Comparison of ENCODE assay signal across 17 mouse cellular contexts in the genomic region with DNA sequence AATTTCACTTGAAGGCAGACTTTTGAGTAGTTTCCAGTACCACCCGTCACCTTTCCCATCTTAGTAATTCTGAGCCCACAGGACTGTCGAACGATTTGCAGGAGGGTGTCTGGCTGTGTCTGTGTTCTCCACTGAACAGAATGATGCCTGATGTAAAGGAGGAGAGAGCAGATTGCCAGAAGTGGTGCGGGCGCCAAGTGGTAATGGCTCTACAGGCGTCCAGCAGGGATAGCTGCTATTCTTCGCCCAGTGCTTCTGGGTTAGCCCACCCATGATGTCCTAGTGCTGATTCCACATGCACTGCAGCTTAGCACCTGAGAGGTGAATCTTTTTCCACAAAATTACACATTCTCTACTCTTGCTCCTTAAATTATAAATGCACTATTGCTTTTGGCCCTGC. TPM values are rescaled to one million over a fixed set of nuclear protein-coding genes. Genes with fewer than 3 reads are reported as not detected.
DNase-seq lines count a peak whose midpoint lies in the region; ATAC-seq lines count a peak whose summit lies in the region.
"Had no signal": no experiment of that assay in that cellular context is flagged by ENCODE, and none has a peak within 500 bp of the region (broad histone marks: within the 10 kb centered on the region; RNA-seq: fewer than 3 reads in every experiment).

No protein-coding gene starts in this region.

- intact Hi-C loops in left cerebral cortex, postnatal 4 days (cut with DNase I): no loop called here
- intact Hi-C loops in left cerebral cortex, postnatal 10 days (cut with DNase I): no loop called here

- H3K4me2 ChIP-seq in forebrain, embryonic 12.5 days: no peak overlapping the region
- no peak overlapping the region for H3K4me2 ChIP-seq in kidney, embryonic 14.5 days (replicated peaks; ENCODE audit: low read depth, low read length)
- H3K4me2 ChIP-seq: liver, embryonic 12.5 days; lung, embryonic 15.5 days had no signal

- 77% methylated on average over 7 of the region's 7 CpGs for WGBS in forebrain, embryonic 12.5 days
- 94% methylated on average over 7 of the region's 7 CpGs for WGBS in forebrain, embryonic 10.5 days
- 92% methylated on average over 7 of the region's 7 CpGs for WGBS in kidney, embryonic 14.5 days

- peak; percentile 52 for ATAC-seq in forebrain, embryonic 12.5 days (ENCODE audit: low FRiP score)
- no peak for ATAC-seq in kidney, embryonic 14.5 days (ENCODE audit: low FRiP score, low TSS enrichment)
- ATAC-seq in CD4-positive, CD25-positive, alpha-beta regulatory T cell, adult 4 months: no peak
- ATAC-seq: intestine, postnatal 0 days; liver, embryonic 12.5 days had no signal

- H3K9ac ChIP-seq in forebrain, embryonic 12.5 days: no peak overlapping the region
- no peak overlapping the region for H3K9ac ChIP-seq in kidney, embryonic 14.5 days (ENCODE audit: low read depth, low read length)
- H3K9ac ChIP-seq: liver, embryonic 12.5 days; lung, embryonic 15.5 days had no signal

- H3K27ac ChIP-seq in forebrain, embryonic 12.5 days: no peak overlapping the region
- H3K27ac ChIP-seq in forebrain, embryonic 10.5 days: no peak overlapping the region
- no peak overlapping the region for H3K27ac ChIP-seq in kidney, embryonic 14.5 days (ENCODE audit: low read depth, low read length)
- H3K27ac ChIP-seq: embryonic facial prominence, embryonic 10.5 days; liver, embryonic 12.5 days; lung, embryonic 15.5 days had no signal

- no peak overlapping the region for H3K4me3 ChIP-seq in forebrain, embryonic 12.5 days (replicated peaks)
- H3K4me3 ChIP-seq in forebrain, embryonic 10.5 days: no peak overlapping the region
- no peak overlapping the region for H3K4me3 ChIP-seq in kidney, embryonic 14.5 days (ENCODE audit: low read length)
- H3K4me3 ChIP-seq: embryonic facial prominence, embryonic 10.5 days; erythroblast, embryonic 14.5 days; liver, embryonic 12.5 days; lung, embryonic 15.5 days had no signal

- no peak for DNase-seq in forebrain, embryonic 10.5 days (ENCODE audit: extremely low spot score, low spot score)
- DNase-seq in left cerebral cortex, postnatal 4 days: peak; percentile 74
- no peak for DNase-seq in left cerebral cortex, postnatal 10 days (ENCODE audit: extremely low spot score in 1 of 2, low spot score in 2 of 2)
- peak; percentile 82 for DNase-seq in cerebellum, adult 11-12 months
- DNase-seq in cerebellum, postnatal 36 days: peak; percentile 76 to 77
- DNase-seq: adrenal gland, postnatal 25 days; heart, postnatal 10 days; kidney, postnatal 25 days; thymus, postnatal 4 days had no signal

- no peaks in the 10 kb centered on the region for H3K36me3 ChIP-seq in forebrain, embryonic 12.5 days (replicated peaks)
- H3K36me3 ChIP-seq in forebrain, embryonic 10.5 days (replicated peaks): peaks cover 7% of the 10 kb centered on the region; the same call in 1 of the 2 replicates
- H3K36me3 ChIP-seq in kidney, embryonic 14.5 days (ENCODE audit: control insufficient read depth, insufficient read depth, low read length): no peaks in the 10 kb centered on the region
- H3K36me3 ChIP-seq: liver, embryonic 12.5 days; lung, embryonic 15.5 days had no signal

- no peaks in the 10 kb centered on the region for H3K9me3 ChIP-seq in forebrain, embryonic 12.5 days
- H3K9me3 ChIP-seq in forebrain, embryonic 10.5 days: no peaks in the 10 kb centered on the region
- no peaks in the 10 kb centered on the region for H3K9me3 ChIP-seq in kidney, embryonic 14.5 days (ENCODE audit: control insufficient read depth, low read length)
- H3K9me3 ChIP-seq: embryonic facial prominence, embryonic 10.5 days; liver, embryonic 12.5 days; lung, embryonic 15.5 days had no signal

- H3K4me1 ChIP-seq in forebrain, embryonic 12.5 days: peaks cover 4% of the 10 kb centered on the region; the same call in 1 of the 2 replicates
- H3K4me1 ChIP-seq in forebrain, embryonic 10.5 days: peaks cover 7% of the 10 kb centered on the region; the same call in 1 of the 2 replicates
- H3K4me1 ChIP-seq in kidney, embryonic 14.5 days (ENCODE audit: control insufficient read depth, insufficient read depth, low read length): peaks cover 12% of the 10 kb centered on the region

- no peaks in the 10 kb centered on the region for H3K27me3 ChIP-seq in forebrain, embryonic 12.5 days
- no peaks in the 10 kb centered on the region for H3K27me3 ChIP-seq in forebrain, embryonic 10.5 days (ENCODE audit: poor library complexity, severe bottlenecking)
- no peaks in the 10 kb centered on the region for H3K27me3 ChIP-seq in kidney, embryonic 14.5 days (ENCODE audit: control insufficient read depth, insufficient read depth, low read length)
- H3K27me3 ChIP-seq: liver, embryonic 12.5 days; lung, embryonic 15.5 days had no signal

RNA-seq across cellular contexts. Expression of gene Cblb, which starts 45.6 kb away (rescaled TPM):
- 29.0 and 31.6 TPM in 2 replicates for polyA plus RNA-seq in forebrain, embryonic 12.5 days (2016; fragmentation: Nextera tagmentation; extraction: Ambion mirVana)
- 28.2 and 29.2 TPM in 2 replicates for polyA plus RNA-seq in forebrain, embryonic 10.5 days (2016; fragmentation: Nextera tagmentation; extraction: Ambion mirVana)
- total RNA-seq in left cerebral cortex, postnatal 4 days (2021): 10 to 100 TPM; 40.0 to 43.8 TPM
- total RNA-seq in left cerebral cortex, postnatal 10 days (2021): 10 to 100 TPM; 22.4 to 25.5 TPM
- 13.9 and 27.2 TPM in 2 replicates for polyA plus RNA-seq in kidney, embryonic 14.5 days (2014; fragmentation: Nextera tagmentation; extraction: Ambion mirVana)
- polyA plus RNA-seq in CD4-positive, CD25-positive, alpha-beta regulatory T cell, adult 4 months (2017; shearing (Covaris generic)): 10 to 100 TPM; 42.2 to 42.6 TPM

Comparison
In these comparisons a context has a peak if more than half of its experiments do, and no peak if none do; other contexts are left out.
1. DNase-seq: peak in left cerebral cortex, postnatal 4 days (single experiment), cerebellum, adult 11-12 months (single experiment) and cerebellum, postnatal 36 days (2 of 2); none in forebrain, embryonic 10.5 days (single experiment) and left cerebral cortex, postnatal 10 days (0 of 2).